Mouse (Mus musculus): Measurements from ENCODE around the gene Ppm1f.
"Not testable (repeated sequence)": the region's sequence is repeated elsewhere in the genome, so short reads cannot be mapped to it uniquely, and the experiment has no call there.

GRCm38 (mm10) chr16:16856054-16856453 lies 40.2 kb upstream of the Ppm1f start:
- not testable (repeated sequence) for TF ChIP-seq GATA1 (IDR thresholded peaks at IDR 0.05; ENCODE audit: borderline replicate concordance, low read length); FLI1 (IDR thresholded peaks at IDR 0.05; ENCODE audit: low read length)
